Mouse (Mus musculus) kidney, adult 9 months (tissue): ENCODE results near the gene Ceacam18.
"Not testable (repeated sequence)": the region's sequence is repeated elsewhere in the genome, so short reads cannot be mapped to it uniquely, and the experiment has no call there.

ENCODE experiments used
- DNase-seq: peaks from one replicate; pipeline ENCODE4 v3.0.0; 2022

Ceacam18 gene

GRCm38 (mm10) chr7:43671064-43671808 lies 36.7 kb downstream of the Ceacam18 start:
- DNase-seq, result peak; percentile 26

DNA sequence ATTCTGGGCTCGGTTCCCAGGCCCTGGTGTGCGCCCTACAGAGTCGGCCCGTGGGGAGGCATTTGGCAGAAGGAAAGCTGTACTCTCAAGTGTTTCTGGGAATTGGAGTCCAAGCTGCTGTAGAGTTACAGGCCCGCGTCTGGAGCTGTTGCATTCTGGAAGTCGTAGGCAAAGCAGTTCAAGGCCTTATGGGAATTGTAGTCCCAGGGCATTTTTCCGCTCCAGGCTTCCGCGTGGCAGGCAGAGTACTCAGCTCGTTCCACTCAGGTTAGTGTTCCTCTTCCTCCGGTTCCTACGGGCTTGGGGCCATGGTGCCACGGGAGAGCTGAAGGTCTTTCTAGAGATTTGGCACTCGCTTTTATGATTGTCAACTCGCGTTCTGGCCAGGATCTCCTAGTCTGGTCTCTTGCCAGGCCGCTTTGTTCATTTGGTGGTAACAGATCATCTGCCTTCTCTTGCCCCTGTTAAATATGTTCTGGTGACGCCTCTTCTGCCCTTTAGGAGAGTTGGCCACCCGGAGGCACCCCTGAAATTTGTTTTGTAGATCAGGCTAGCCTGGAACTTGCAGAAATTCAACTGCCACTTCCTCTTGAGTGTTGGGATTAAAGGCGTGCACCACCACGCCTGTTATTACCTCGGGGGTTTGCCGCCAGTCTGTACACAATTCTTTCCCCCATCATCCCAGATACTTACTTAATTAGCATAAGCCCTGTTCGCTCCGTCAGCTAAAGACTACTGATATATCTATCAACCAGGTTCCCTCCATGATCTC lies 37.5 kb downstream of the Ceacam18 start, which contains the start of gene Ctu1:
Gene Ctu1 (plus strand): TSS at position 208 of the 772 bp plus-strand sequence.
- DNase-seq, result peak; percentile 98

DNA sequence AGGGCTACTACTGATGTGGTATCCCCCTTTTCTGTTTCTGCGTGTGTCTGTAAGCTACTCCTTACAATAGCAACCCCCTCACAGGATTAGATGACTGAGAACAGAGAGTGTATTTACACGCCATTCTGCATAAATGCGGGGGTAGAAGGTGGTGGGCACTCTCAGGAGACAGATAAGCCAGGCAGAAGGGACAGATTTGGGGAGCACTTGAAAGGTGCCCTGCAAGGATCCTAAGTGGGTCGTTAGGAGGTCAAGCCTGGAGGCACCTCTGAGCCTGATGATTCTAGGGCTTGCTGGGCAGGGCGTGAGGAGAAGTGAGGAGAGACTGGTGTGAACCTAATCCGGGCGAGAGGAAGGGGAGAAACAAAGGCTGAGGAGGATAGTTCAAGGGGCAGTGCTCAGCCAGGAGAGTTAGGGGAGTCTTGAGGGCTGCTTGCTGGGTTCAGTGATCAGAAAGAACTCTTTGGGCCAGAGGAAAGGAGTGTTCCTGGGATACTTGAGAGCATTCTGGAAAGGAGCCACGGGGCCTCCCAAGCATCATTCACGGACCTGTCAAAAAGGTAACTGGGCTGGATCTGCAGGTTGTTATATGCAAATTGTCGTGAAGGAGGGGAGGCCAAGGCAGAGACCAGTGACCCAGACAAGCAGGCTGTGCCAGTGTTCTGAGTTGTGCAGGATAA lies 38.2 kb downstream of the Ceacam18 start:
- DNase-seq, result peak; percentile 33

DNA sequence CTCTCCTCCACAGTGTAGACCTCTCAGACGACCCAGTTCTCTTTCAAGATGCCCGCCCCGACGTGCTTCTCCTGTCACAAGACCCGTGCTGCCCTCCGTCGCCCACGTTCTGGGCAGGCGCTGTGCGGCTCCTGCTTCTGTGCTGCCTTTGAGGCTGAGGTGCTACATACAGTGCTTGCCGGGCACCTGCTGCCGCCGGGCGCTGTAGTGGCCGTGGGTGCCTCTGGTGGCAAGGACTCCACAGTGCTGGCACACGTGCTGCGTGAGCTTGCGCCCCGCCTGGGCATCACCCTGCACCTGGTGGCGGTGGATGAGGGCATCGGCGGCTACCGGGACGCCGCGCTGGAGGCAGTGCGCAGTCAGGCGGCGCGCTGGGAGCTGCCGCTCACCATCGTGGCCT lies 40.6 kb downstream of the Ceacam18 start:
- DNase-seq, result no peak

GRCm38 (mm10) chr7:43678517-43678916 lies 44.0 kb downstream of the Ceacam18 start:
- DNase-seq, result peak; percentile 49

GRCm38 (mm10) chr7:43680960-43681359 lies 46.5 kb downstream of the Ceacam18 start:
- peak; percentile 53 for DNase-seq

DNA sequence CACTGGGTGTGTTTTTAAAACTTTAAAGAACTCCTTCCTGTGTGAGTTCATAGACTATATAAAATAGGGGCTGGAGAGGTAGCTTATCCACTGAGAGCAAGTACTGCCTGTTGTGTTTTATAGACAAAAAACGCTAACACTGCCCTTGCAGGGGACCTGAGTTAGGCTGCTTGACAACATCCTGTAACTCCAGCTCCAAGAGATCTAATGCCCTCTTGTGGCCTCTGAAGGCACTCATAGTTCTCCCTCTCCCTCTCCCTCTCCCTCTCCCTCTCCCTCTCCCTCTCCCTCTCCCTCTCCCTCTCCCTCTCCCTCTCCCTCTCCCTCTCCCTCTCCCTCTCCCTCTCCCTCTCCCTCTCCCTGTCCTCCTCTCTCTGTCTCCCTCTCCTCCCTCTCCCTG lies 48.0 kb downstream of the Ceacam18 start:
- not testable (repeated sequence) for DNase-seq

DNA sequence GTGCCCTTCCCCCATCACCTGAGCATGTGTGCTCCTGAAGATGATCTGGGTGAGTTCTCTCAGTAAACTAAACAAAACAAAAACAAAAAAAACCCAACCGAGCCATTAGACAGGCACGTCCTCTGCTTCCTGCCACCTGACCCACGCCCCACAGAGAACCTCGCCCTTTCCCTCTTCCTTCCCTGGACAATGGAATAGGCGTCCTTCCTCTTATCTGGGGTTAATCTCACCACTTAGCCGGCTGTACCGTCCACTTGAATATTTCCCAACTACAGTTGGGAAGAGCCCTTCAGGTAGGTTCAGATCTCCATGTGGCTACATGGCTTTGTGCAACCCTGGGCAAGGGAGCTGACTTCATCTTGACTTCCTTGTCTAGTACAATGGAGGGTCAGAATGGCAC lies 50.6 kb downstream of the Ceacam18 start:
- DNase-seq, result no peak

DNA sequence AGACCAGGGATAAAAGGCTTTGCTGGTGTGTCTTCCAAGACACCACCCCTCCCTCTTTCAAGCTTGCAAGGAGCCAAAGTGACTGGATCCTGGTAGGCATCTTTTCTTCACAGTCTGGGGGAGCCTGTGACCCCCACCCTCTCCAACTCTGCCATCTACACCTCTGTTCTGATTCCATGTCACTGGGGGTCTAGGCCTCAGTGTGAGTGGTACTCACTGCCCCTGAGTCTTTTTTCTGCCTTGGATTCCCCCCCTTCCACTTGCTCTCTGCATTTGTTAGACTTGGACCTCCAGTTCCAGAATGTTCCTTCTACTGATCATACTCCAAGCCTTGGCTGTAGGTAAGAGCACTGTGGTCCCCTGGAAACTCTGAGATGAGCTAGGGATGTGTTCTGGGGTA lies 55.6 kb downstream of the Ceacam18 start, which contains the start of gene Klk14:
Gene Klk14 (plus strand): TSS at position 301 of the 400 bp plus-strand sequence.
- no peak for DNase-seq
